Mouse (Mus musculus): Measurements from ENCODE around the gene Epb41.

The Epb41 gene

GRCm38 (mm10) chr4:131899180-131899554, 176.0 kb downstream of the Epb41 start:
- no peak for DNase-seq (ENCODE audit: extremely low read depth, low read depth, low spot score)

- DNase-seq (ENCODE audit: extremely low read depth, low read depth, low spot score), result no peak
Observed at GRCm38 (mm10) chr4:131898503-131899179, 176.5 kb downstream of the Epb41 start.

- DNase-seq (ENCODE audit: extremely low read depth, low read depth, low spot score), result no peak
Observed at GRCm38 (mm10) chr4:131897787-131898186, 177.3 kb downstream of the Epb41 start.

GRCm38 (mm10) chr4:131897109-131897508, 178.0 kb downstream of the Epb41 start:
- DNase-seq (ENCODE audit: extremely low read depth, low read depth, low spot score), result no peak

- DNase-seq (ENCODE audit: extremely low read depth, low read depth, low spot score), result no peak
Observed at GRCm38 (mm10) chr4:131890692-131891091, 184.4 kb downstream of the Epb41 start.

DNA sequence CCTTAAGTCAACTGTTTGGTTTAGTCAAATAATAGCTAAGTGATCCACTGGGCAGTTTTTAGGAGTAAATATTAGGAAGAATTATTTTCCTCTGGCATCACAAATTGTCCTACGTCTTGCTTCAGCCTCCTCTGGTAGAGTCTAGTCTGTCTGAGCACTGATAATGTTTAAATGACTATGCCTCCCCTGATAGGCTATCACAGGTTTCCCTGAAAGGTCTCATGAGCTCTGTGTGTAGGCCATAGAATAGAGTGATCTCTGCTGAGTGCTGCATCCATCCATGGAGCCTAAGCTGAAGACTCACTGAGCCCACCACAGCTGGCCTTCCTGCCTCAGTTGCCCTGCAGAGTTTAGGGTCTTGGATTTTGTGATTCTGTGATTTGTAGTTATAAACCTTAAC, 186.6 kb downstream of the Epb41 start:
- DNase-seq (ENCODE audit: extremely low read depth, low read depth, low spot score), result no peak

- DNase-seq (ENCODE audit: extremely low read depth, low read depth, low spot score), result no peak
Observed at GRCm38 (mm10) chr4:131885376-131885775, 189.7 kb downstream of the Epb41 start.

GRCm38 (mm10) chr4:131883571-131883970, 191.6 kb downstream of the Epb41 start:
- DNase-seq (ENCODE audit: extremely low read depth, low read depth, low spot score), result no peak

DNA sequence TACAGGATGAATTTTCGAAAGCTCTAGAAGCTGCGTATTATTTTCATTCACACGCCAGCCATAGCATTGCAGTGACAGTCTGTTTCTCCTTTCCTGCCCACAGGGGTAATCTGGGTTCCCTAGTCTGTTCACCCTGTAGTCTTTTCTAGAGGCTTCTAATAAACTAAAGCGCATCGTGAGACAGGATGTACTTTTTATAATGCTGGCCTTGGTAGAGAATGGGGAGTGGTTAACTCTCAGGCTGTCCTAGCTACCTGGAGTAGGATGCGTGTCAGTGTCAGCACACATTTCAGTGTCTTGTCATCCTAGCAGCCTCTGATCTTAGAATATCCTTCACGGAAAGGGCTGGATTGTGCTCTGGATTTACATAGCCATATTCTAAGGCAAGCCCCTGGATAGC, 193.8 kb downstream of the Epb41 start:
- DNase-seq (ENCODE audit: extremely low read depth, low read depth, low spot score), result no peak

- no peak for DNase-seq (ENCODE audit: extremely low read depth, low read depth, low spot score)
Observed at GRCm38 (mm10) chr4:131879692-131880091, 195.4 kb downstream of the Epb41 start.

DNA sequence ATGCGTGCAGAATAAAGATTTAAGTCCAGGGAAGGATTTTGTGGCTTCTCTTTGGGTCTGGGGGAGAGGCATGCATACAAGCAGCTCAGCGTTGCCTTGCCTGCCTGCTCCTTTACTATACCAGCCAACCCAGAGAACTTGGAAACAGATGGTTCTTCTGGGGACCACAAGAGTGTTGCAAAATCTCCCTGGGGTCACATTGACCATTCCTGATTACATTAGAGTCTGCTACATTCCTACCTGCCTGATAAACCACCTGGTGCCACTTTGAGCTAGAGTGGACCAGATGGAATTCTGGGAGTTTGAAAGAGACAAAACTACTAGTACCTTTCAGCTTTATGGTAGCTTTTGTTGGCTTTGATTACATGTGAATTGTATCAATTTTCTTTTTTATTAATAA, 198.3 kb downstream of the Epb41 start:
- DNase-seq (ENCODE audit: extremely low read depth, low read depth, low spot score), result no peak

GRCm38 (mm10) chr4:131875242-131875641, 199.9 kb downstream of the Epb41 start:
- no peak for DNase-seq (ENCODE audit: extremely low read depth, low read depth, low spot score)

GRCm38 (mm10) chr4:131874567-131874966, 200.6 kb downstream of the Epb41 start:
- no peak for DNase-seq (ENCODE audit: extremely low read depth, low read depth, low spot score)

DNA sequence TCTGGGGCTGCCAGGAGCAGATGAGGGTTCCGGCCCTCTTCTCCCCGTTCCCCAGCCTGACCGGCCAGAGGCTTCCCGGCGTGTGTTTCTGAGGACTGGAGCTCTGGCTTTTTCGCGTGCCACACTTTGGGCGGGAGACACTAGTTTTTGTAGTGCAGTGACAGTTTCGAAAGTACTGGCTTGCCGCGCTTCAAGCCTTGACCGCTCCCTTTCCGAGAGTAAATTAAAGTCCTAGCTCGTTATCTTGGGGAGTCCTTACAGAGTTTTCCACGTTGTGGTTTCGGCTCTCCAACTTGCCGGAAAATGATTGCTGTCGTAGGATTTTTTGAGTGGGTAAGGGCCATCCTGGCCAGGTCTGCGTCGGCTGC, 201.0 kb downstream of the Epb41 start:
- no peak for DNase-seq (ENCODE audit: extremely low read depth, low read depth, low spot score)

Data from fat pad, adult 2 months (tissue).